Mouse (Mus musculus): Measurements from ENCODE around the gene Slc28a3. TPM values are rescaled to one million over a fixed set of nuclear protein-coding genes. Genes with fewer than 3 reads are reported as not detected.

Slc28a3 gene
- polyA plus RNA-seq (2014; fragmentation: Nextera tagmentation; extraction: Ambion mirVana) = 0.08 TPM in 1 of 2 replicates, not detected in the other

- no peaks in the 10 kb centered on the region for H3K4me1 ChIP-seq (replicated peaks; ENCODE audit: control insufficient read depth, insufficient read depth, low read length)
- H3K27me3 ChIP-seq (ENCODE audit: control insufficient read depth, insufficient read depth, low read length) = no peaks in the 10 kb centered on the region
- no peaks in the 10 kb centered on the region for H3K36me3 ChIP-seq (ENCODE audit: control insufficient read depth, insufficient read depth, low read length)
- no peak within 1 kb of the TSS for H3K4me3 ChIP-seq (ENCODE audit: low read depth, low read length)
- no peaks in the 10 kb centered on the region for H3K9me3 ChIP-seq (ENCODE audit: control insufficient read depth, low read length)
- no peak within 1 kb of the TSS for H3K27ac ChIP-seq (ENCODE audit: low read depth, low read length)
- H3K9ac ChIP-seq (ENCODE audit: low read depth, low read length) = no peak within 1 kb of the TSS
- ATAC-seq (ENCODE audit: low FRiP score) (no peak), DNase-seq (ENCODE audit: low spot score) (no peak)
- H3K4me2 ChIP-seq (replicated peaks; ENCODE audit: low read depth, low read length) = no peak within 1 kb of the TSS
- 11% methylated on average over 12 of the region's 12 CpGs for WGBS
These were observed at the start of gene Slc28a3 for GRCm38 (mm10) chr13:58610716-58611115. TSS of gene Slc28a3 (minus strand) at chr13:58610877.

DNA sequence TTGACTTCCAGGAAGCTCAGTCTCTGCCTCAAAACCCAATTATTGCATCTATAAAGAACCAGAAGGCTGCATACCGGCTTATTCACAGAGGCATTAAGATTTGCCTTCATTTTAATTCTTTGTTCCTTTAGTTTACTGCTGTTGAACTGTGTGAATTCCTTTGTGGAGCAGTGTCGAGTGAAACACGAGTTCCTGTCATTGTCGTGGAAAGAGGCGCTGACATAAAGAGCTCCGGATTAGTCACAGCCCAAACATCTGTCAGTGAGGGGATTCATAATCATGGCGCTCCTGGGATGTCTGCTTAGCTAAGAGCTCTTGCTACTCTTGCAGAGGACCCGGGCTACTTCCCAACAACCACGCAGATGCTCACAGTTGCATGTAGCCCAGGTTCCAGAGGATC is 47.3 kb upstream of the Slc28a3 start:
- H3K4me1 ChIP-seq (replicated peaks; ENCODE audit: control insufficient read depth, insufficient read depth, low read length) = no peaks in the 10 kb centered on the region
- WGBS = 37% methylated on average over 9 of the region's 9 CpGs
- H3K27me3 ChIP-seq (ENCODE audit: control insufficient read depth, insufficient read depth, low read length) = no peaks in the 10 kb centered on the region
- no peak for DNase-seq (ENCODE audit: low spot score)
- H3K27ac ChIP-seq (ENCODE audit: low read depth, low read length) = no peak overlapping the region
- no peak overlapping the region for H3K9ac ChIP-seq (ENCODE audit: low read depth, low read length)
- no peak for ATAC-seq (ENCODE audit: low FRiP score)
- H3K36me3 ChIP-seq (ENCODE audit: control insufficient read depth, insufficient read depth, low read length) = no peaks in the 10 kb centered on the region
- no peak overlapping the region for H3K4me2 ChIP-seq (replicated peaks; ENCODE audit: low read depth, low read length)
- H3K4me3 ChIP-seq (ENCODE audit: low read depth, low read length) = no peak overlapping the region
- no peaks in the 10 kb centered on the region for H3K9me3 ChIP-seq (ENCODE audit: control insufficient read depth, low read length)

DNA sequence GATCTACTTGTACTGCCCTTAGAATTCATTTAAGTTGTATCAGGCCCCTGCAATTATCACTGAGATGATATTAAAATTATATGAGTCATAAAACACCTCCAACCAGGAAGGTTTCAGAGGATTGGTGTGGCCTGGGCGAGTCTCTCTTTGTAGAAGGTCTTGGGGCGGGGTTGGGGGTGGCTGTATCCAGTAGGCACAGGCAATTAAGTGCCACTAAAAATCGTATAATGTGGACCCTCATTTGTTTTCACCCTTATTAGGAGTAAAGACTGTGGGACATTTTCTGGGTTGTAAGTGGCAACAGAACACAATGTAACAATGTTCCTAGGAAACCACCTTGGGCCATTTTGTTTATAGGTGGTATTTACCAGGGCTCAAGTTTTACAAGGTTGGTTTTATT is 46.2 kb upstream of the Slc28a3 start:
- Histone ChIP-seq H3K4me1 (replicated peaks; ENCODE audit: control insufficient read depth, insufficient read depth, low read length) (no peaks in the 10 kb centered on the region), H3K36me3 (ENCODE audit: control insufficient read depth, insufficient read depth, low read length) (no peaks in the 10 kb centered on the region), H3K4me2 (replicated peaks; ENCODE audit: low read depth, low read length) (no peak overlapping the region), H3K27ac (ENCODE audit: low read depth, low read length) (no peak overlapping the region), H3K4me3 (ENCODE audit: low read depth, low read length) (no peak overlapping the region), H3K9ac (ENCODE audit: low read depth, low read length) (no peak overlapping the region), H3K27me3 (ENCODE audit: control insufficient read depth, insufficient read depth, low read length) (no peaks in the 10 kb centered on the region), H3K9me3 (ENCODE audit: control insufficient read depth, low read length) (no peaks in the 10 kb centered on the region)
- DNase-seq (ENCODE audit: low spot score) = no peak
- ATAC-seq (ENCODE audit: low FRiP score) = no peak
- 86% methylated on average over 3 of the region's 3 CpGs for WGBS

DNA sequence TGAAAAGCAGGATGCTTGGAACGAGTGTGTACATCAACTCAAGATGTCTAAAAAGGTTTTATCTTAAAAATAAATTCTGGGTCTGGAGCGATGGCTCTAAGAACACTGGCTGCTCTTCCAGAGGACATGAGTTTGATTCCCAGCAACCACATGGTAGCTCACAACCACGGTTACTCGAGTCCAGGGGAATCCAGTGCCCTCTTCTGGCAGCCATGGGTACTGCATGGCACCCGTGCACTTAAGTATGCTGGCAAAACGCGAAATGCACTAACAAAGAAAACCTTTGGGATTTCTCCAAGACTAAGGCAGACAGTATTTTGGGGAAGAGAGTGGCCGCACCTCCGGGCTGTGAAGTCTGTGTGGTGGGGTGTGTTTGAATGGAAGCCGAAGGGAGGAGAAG is 44.9 kb upstream of the Slc28a3 start:
- WGBS = 82% methylated on average over 10 of the region's 10 CpGs
- H3K27ac ChIP-seq (ENCODE audit: low read depth, low read length) = no peak overlapping the region

GRCm38 (mm10) chr13:58640330-58640729 is 29.7 kb upstream of the Slc28a3 start:
- no peak overlapping the region for H3K4me2 ChIP-seq (replicated peaks; ENCODE audit: low read depth, low read length)
- H3K9me3 ChIP-seq (ENCODE audit: control insufficient read depth, low read length) = no peaks in the 10 kb centered on the region
- no peak for ATAC-seq (ENCODE audit: low FRiP score)
- no peak overlapping the region for H3K4me3 ChIP-seq (ENCODE audit: low read depth, low read length)
- DNase-seq (ENCODE audit: low spot score) = peak; percentile 83
- H3K36me3 ChIP-seq (ENCODE audit: control insufficient read depth, insufficient read depth, low read length) = no peaks in the 10 kb centered on the region
- no peaks in the 10 kb centered on the region for H3K27me3 ChIP-seq (ENCODE audit: control insufficient read depth, insufficient read depth, low read length)
- no peak overlapping the region for H3K9ac ChIP-seq (ENCODE audit: low read depth, low read length)
- WGBS = 15% methylated on average over 6 of the region's 6 CpGs
- H3K27ac ChIP-seq (ENCODE audit: low read depth, low read length) = no peak overlapping the region
- H3K4me1 ChIP-seq (replicated peaks; ENCODE audit: control insufficient read depth, insufficient read depth, low read length) = no peaks in the 10 kb centered on the region

More for the DNA sequence above, 44.9 kb upstream of the Slc28a3 start:
- no peak overlapping the region for H3K4me3 ChIP-seq (ENCODE audit: low read depth, low read length)
- H3K27me3 ChIP-seq (ENCODE audit: control insufficient read depth, insufficient read depth, low read length) = no peaks in the 10 kb centered on the region
- H3K4me2 ChIP-seq (replicated peaks; ENCODE audit: low read depth, low read length) = no peak overlapping the region
- H3K9ac ChIP-seq (ENCODE audit: low read depth, low read length) = no peak overlapping the region
- no peaks in the 10 kb centered on the region for H3K36me3 ChIP-seq (ENCODE audit: control insufficient read depth, insufficient read depth, low read length)
- ATAC-seq (ENCODE audit: low FRiP score) (no peak), DNase-seq (ENCODE audit: low spot score) (no peak)
- H3K4me1 ChIP-seq (replicated peaks; ENCODE audit: control insufficient read depth, insufficient read depth, low read length) = no peaks in the 10 kb centered on the region
- no peaks in the 10 kb centered on the region for H3K9me3 ChIP-seq (ENCODE audit: control insufficient read depth, low read length)

- Histone ChIP-seq H3K27ac (ENCODE audit: low read depth, low read length) (no peak overlapping the region), H3K9ac (ENCODE audit: low read depth, low read length) (no peak overlapping the region), H3K4me1 (replicated peaks; ENCODE audit: control insufficient read depth, insufficient read depth, low read length) (no peaks in the 10 kb centered on the region; the same call in 1 of the 2 replicates), H3K4me3 (ENCODE audit: low read depth, low read length) (no peak overlapping the region), H3K36me3 (ENCODE audit: control insufficient read depth, insufficient read depth, low read length) (no peaks in the 10 kb centered on the region), H3K27me3 (ENCODE audit: control insufficient read depth, insufficient read depth, low read length) (no peaks in the 10 kb centered on the region), H3K4me2 (replicated peaks; ENCODE audit: low read depth, low read length) (no peak overlapping the region), H3K9me3 (ENCODE audit: control insufficient read depth, low read length) (no peaks in the 10 kb centered on the region)
- DNase-seq (ENCODE audit: low spot score) (peak; percentile 63), ATAC-seq (ENCODE audit: low FRiP score) (0 out of 2 replicates have a peak, but pooled peaks have one; percentile 40)
- WGBS = 44% methylated on average over 4 of the region's 4 CpGs
These were observed 28.3 kb upstream of the Slc28a3 start for GRCm38 (mm10) chr13:58638950-58639349.

DNA sequence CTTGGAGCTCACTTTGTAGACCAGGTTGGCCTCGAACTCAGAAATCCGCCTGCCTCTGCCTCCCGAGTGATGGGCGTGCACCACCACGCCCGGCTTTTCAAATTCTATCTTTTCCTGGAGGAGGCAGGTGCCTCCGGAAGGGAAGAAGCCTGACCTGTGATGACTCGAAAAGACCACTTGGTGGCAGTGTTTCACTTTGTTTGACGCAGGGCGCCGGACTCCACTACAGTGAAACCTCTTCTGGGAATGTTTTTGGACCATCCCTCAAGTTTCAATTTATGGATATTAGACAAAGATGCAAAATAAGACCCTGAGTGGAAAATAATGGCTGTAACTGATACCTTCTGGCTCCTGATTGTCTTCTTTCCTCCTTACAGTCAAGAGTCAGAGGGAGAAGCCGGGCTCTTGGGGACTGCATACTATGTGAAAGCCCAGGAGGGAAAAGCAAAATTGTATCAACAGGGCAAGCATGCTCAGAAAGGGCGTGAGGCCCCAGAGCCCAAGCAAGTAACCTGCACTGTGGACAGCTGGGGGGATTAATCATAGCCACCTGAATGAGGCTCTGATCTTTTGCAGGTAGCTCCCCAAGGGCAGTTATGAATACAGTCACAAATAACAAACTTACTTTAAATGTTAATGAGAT is 26.8 kb upstream of the Slc28a3 start:
- H3K36me3 ChIP-seq (ENCODE audit: control insufficient read depth, insufficient read depth, low read length) = no peaks in the 10 kb centered on the region
- no peak for ATAC-seq (ENCODE audit: low FRiP score)
- no peak overlapping the region for H3K27ac ChIP-seq (ENCODE audit: low read depth, low read length)
- no peaks in the 10 kb centered on the region for H3K9me3 ChIP-seq (ENCODE audit: control insufficient read depth, low read length)
- no peak overlapping the region for H3K9ac ChIP-seq (ENCODE audit: low read depth, low read length)
- WGBS = 18% methylated on average over 13 of the region's 13 CpGs
- DNase-seq (ENCODE audit: low spot score) = peak; percentile 86
- peaks cover 2% of the 10 kb centered on the region; the same call in 1 of the 2 replicates for H3K27me3 ChIP-seq (ENCODE audit: control insufficient read depth, insufficient read depth, low read length)
- H3K4me3 ChIP-seq (ENCODE audit: low read depth, low read length) = no peak overlapping the region
- H3K4me2 ChIP-seq (replicated peaks; ENCODE audit: low read depth, low read length) = no peak overlapping the region
- H3K4me1 ChIP-seq (replicated peaks; ENCODE audit: control insufficient read depth, insufficient read depth, low read length) = no peaks in the 10 kb centered on the region; the same call in 1 of the 2 replicates

DNA sequence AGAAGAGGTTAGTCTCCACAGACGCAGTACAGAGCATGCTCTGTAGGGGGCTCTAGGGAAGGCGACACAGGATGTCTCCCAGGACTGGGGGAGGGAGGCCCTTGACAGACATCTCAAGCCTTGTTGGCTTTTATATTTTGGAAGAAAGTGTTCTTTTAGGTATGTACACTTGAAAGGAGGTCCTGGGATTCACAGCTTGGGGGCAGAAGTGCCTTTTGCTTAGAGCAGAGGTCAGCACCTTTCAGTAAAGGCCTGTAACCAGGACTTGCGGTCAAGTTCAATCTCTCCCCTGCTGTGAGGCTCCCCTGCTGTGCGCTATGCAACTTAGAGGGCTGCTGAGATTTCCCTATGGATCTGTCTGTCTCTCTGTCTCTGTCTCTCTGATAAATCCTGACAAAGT is 23.2 kb upstream of the Slc28a3 start:
- Histone ChIP-seq H3K9me3 (ENCODE audit: control insufficient read depth, low read length) (no peaks in the 10 kb centered on the region), H3K27ac (ENCODE audit: low read depth, low read length) (no peak overlapping the region), H3K9ac (ENCODE audit: low read depth, low read length) (no peak overlapping the region), H3K4me3 (ENCODE audit: low read depth, low read length) (no peak overlapping the region), H3K27me3 (ENCODE audit: control insufficient read depth, insufficient read depth, low read length) (peaks cover 2% of the 10 kb centered on the region; the same call in 1 of the 2 replicates), H3K4me2 (replicated peaks; ENCODE audit: low read depth, low read length) (no peak overlapping the region), H3K36me3 (ENCODE audit: control insufficient read depth, insufficient read depth, low read length) (no peaks in the 10 kb centered on the region), H3K4me1 (replicated peaks; ENCODE audit: control insufficient read depth, insufficient read depth, low read length) (no peaks in the 10 kb centered on the region; the same call in 1 of the 2 replicates)
- ATAC-seq (ENCODE audit: low FRiP score) = no peak
- whole genome bisulfite sequencing = 14% methylated on average over 4 of the region's 4 CpGs
- DNase-seq (ENCODE audit: low spot score) = peak; percentile 42

GRCm38 (mm10) chr13:58630756-58631155 is 20.1 kb upstream of the Slc28a3 start:
- H3K36me3 ChIP-seq (ENCODE audit: control insufficient read depth, insufficient read depth, low read length) = no peaks in the 10 kb centered on the region
- peaks cover 2% of the 10 kb centered on the region; the same call in 1 of the 2 replicates for H3K27me3 ChIP-seq (ENCODE audit: control insufficient read depth, insufficient read depth, low read length)
- WGBS = 45% methylated on average over 10 of the region's 10 CpGs
- no peak overlapping the region for H3K27ac ChIP-seq (ENCODE audit: low read depth, low read length)
- DNase-seq (ENCODE audit: low spot score) (peak; percentile 9), ATAC-seq (ENCODE audit: low FRiP score) (no peak)
- no peak overlapping the region for H3K4me3 ChIP-seq (ENCODE audit: low read depth, low read length)
- H3K4me2 ChIP-seq (replicated peaks; ENCODE audit: low read depth, low read length) = no peak overlapping the region
- no peak overlapping the region for H3K9ac ChIP-seq (ENCODE audit: low read depth, low read length)
- H3K4me1 ChIP-seq (replicated peaks; ENCODE audit: control insufficient read depth, insufficient read depth, low read length) = no peaks in the 10 kb centered on the region; the same call in 1 of the 2 replicates
- no peaks in the 10 kb centered on the region for H3K9me3 ChIP-seq (ENCODE audit: control insufficient read depth, low read length)
